Mouse (Mus musculus) brain, adult 2 months (tissue): ENCODE measurements around the gene Snd1.

Source experiments
- DNase-seq: peaks from one replicate; pipeline ENCODE4 v3.0.0; 2011; ENCODE audit warnings: low read depth, low spot score

Gene Snd1

DNA sequence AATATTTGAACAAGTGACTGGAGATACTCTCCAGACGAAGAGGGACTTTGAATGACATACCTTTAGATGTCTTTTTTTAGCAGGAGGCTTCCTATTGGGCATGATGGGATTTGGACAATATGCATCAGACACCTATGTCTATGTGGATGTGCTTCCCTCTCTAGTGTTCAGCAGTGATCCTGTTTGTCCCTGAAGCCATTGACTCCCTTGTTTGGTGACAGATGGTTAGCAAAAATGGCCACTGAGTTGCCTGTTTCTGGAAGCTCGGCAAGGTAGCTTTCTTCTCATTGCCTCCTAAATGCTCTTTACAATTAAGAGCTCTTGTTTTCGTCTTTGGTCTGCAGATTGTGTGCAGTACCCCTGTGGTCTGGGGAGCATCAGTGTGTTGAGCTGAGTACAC lies 158.7 kb downstream of the Snd1 start:
- DNase-seq: peak; percentile 62

GRCm38 (mm10) chr6:28635092-28635491 lies 160.2 kb downstream of the Snd1 start:
- DNase-seq: no peak

- DNase-seq: no peak
These were observed 160.8 kb downstream of the Snd1 start for GRCm38 (mm10) chr6:28635531-28636348.

DNA sequence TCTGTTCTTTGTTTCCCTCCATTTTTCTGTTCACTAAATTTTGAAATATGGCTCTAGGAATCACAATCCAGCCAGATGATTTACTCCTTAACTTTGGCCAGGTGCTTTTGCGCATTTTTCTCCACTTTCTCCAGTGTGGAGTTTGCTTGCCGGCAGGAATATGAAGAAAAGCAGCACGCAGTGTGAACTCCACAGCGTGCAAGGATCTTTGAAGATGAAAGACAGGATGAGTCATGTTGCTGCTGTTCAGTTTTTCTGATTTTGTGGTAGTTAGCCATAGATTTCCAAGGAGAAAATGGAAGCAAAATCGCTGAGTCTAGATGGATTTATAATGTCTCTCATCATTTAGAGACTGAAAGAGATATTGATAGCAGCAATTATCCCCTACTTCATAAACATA lies 165.1 kb downstream of the Snd1 start:
- DNase-seq: peak; percentile 69

- peak; percentile 36 for DNase-seq
These were observed 168.0 kb downstream of the Snd1 start for GRCm38 (mm10) chr6:28642909-28643308.

DNA sequence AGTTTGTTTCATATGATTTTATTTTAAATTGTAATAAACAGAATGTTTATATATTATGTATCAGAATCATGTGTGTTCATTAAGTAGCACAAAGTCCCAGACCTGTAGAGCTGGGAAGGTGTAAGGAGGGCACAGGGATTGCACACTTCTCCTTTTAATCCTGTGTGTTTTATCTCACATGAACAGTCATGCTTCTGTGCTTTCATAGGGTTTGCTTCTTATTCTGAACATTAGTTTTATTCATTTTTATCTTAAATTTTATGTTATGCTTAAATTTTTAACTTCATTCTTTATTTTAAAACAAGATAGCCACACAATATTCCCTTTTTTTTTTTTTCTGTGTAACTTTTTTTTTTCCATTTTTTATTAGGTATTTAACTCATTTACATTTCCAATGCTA lies 170.3 kb downstream of the Snd1 start:
- no peak for DNase-seq

DNA sequence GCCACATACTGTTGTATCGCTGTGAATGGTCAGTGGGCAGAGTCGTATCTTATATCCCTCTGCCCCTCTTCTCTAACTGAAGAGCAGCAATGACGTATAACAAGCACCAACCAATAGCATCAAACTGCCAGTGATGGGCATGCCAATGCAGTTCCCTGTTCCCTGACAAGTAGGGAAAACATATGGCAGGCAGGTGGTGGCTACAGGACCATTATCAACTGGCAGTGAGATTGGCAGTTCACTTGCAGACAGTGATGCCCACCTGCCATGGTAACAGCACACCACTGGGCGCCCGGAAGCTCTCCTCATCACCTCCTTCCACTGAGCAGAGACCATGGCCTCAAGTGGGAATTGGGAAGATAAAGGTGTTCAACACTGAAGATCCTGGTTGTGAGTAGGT lies 181.6 kb downstream of the Snd1 start:
- peak; percentile 48 for DNase-seq

- no peak for DNase-seq
These were observed 188.1 kb downstream of the Snd1 start for GRCm38 (mm10) chr6:28663004-28663403.

- DNase-seq: peak; percentile 50
These were observed 188.7 kb downstream of the Snd1 start for GRCm38 (mm10) chr6:28663670-28664069.

- no peak for DNase-seq
These were observed 189.8 kb downstream of the Snd1 start for GRCm38 (mm10) chr6:28664716-28665115.

GRCm38 (mm10) chr6:28667586-28667985 lies 192.6 kb downstream of the Snd1 start:
- DNase-seq: peak; percentile 73

DNA sequence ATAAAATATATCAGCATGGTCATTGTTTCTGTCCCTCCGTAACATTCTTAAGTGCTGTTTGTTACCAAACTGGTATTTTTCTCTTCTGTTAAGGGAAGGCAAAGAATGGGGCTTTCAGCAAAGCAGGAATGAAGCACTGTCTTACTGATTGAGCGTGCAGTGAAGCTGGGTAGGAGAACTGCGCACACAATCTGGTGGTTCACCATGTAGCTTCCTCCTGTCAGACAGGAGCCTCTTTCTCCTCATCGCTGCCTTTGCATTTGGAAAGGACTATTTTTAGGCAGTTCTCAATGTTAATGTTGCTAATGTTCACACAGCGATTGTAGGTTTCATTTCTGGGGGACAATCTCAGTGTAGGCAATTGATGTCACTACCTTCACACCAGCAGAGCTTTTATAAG lies 194.3 kb downstream of the Snd1 start:
- peak; percentile 63 for DNase-seq

GRCm38 (mm10) chr6:28672388-28672787 lies 197.4 kb downstream of the Snd1 start:
- DNase-seq: no peak

GRCm38 (mm10) chr6:28674686-28675085 lies 199.7 kb downstream of the Snd1 start:
- DNase-seq: no peak

DNA sequence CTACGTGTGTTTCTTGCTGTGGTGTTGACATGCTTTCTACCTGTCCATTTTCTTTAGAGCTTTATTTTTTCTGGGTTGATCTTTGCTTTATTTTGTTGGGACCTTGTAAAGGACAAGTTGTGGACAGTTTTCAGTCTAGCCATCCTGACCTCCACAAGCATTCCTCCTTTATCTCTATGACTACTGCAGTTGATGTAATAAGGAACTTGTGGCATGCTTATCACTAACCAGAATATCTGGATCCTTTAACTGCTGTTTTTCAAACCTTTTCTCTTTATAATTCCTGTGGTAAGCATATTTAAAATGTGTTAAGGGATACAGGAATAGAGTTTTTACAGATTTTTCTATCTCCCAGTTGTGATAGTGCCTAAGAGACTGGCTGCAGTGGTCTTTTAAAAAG lies 204.0 kb downstream of the Snd1 start:
- no peak for DNase-seq

DNA sequence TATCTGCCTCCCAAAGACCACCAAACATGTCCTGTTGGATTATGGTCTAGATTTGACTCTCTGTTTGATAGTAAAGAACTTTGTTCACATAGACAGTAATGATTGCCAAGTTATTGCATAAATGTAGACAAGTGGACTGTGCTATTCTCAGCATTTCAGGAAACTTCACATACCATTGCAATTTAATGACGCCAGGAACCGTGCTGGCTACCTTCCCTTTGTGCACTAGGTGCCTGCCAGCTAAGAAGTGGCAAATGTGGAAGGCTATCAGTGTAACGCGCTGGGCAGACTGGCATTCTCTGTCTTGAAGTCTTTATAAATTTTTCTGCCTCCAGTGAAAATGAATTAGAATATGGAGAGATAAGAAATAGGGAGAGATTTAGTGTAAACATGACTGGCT lies 205.6 kb downstream of the Snd1 start:
- DNase-seq: no peak

DNA sequence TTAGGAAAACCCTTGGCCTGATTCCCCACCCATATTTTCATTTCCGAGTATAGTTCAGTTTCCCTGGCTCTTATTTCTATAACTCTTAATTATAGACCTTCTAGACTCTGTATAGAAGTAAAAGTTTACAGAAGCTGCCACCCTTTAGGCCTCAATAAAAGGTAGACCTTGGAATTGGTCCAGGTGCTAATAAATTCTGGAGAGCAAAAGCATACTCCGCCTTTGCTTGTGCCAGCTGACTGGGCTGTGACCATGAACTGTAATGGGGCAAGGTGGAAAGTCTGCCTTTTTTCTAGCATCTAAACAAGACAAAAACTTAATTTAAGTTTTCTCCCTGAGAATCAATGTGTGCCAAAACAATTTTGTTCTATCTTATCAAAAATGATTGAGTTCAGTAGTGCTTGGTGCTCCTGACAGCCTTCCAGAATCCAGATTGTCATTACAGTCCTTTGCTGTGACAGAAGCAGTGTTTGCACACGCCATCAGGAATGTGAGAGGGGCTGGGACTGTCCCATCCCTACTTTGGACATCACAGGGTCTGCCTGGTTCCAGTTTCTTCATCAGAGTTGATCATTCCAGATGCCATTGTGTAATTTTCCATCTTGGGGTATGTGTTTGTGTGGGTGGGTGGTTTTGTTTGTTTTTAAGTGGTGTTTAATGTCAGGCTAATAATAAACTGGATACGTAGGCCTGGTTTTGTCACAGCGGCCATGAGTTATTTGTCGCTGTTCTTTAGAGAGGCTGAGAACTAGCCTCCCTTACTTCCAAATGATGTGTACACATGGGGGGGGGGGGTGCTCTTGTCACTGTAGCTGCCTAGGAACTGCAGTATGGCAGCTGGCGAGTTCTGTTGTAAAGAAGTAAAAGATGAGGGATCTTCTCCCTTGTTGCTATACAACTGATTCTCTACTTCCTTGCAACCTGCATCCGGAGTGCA lies 206.8 kb downstream of the Snd1 start:
- DNase-seq: peak; percentile 29

DNA sequence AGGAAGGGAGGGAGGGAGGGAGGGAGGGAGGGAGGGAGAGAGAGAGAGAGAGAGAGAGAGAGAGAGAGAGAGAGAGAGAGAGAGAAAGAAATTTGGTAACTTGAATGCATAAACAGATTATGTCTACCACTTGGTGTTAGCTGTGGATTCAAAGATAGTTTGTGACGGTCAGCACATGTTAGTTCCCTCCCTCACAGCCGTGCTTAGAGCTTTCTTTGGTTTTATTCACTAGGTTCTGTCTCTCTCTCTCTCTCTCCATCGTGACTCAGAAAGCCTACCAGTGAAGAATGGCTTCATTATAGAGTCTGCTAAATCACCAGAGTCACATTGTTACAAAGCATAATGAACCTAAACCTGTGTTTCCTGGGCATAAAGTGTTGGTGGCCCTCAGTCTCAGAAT lies 210.1 kb downstream of the Snd1 start:
- DNase-seq: peak; percentile 68

GRCm38 (mm10) chr6:28685745-28686144 lies 210.8 kb downstream of the Snd1 start:
- no peak for DNase-seq

- DNase-seq: no peak
These were observed 212.8 kb downstream of the Snd1 start for GRCm38 (mm10) chr6:28687776-28688175.

DNA sequence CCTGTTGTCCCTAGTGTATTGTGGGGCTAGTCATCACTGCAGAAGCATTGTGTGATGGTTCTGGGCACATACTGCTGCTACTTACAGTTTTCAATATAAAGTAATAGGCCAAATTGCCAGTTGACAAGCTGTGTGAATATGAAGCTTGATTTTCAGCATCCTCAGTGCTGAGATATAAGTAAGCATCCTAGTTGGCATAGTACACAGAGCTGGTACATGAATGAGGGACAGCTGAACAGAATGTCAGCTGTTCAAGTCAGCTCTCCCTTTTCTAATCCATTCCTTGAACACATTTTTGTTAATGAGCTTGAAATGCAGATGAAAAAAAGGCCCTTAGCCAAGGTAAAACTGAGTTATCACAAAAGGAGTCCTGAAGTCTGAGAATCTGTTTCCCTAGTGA lies 217.7 kb downstream of the Snd1 start:
- DNase-seq: no peak

DNA sequence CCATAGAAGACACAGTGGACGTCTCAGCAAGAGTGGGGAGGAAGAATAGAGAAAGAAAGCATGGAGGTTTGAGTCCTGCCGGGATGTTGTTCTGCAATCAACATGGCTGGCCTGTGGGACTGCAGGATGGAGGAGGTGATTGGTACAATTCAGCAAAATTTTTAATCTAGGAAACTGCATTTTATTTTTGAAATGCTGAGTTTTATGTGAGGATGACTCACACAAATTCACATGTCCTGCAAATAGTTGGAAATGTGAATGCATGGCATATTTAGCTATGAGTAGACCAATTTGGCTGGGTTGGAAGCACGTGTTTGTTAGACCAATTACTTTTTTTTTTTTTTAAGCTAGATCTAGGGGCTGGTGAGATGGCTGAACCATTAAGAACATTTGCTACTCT lies 222.3 kb downstream of the Snd1 start:
- DNase-seq: peak; percentile 80

GRCm38 (mm10) chr6:28704612-28705011 lies 229.7 kb downstream of the Snd1 start:
- DNase-seq: no peak
